Mouse (Mus musculus) neural tube, embryonic 12.5 days (tissue): ENCODE data around the gene Mtmr2. TPM values are rescaled to one million over a fixed set of nuclear protein-coding genes. Genes with fewer than 3 reads are reported as not detected.

Experiments used
- polyA plus RNA-seq: library from polyadenylated mRNA; unstranded; fragments of >200 nt; fragmentation: Nextera tagmentation; extraction: Ambion mirVana; gene quantifications from 2 replicates; pipeline ENCODE4 v1.2.1, GENCODE M21; 2016

Gene Mtmr2
- polyA plus RNA-seq, 1 experiment from 2014 or later = 70.2 TPM

Other genes with a start within 250 kb of the Mtmr2 start
- 48.5 and 54.2 TPM in 2 replicates for gene Cep57, start 78.7 kb downstream of the Mtmr2 start, polyA plus RNA-seq
- 32.5 and 34.5 TPM in 2 replicates for gene Fam76b, start 79.3 kb downstream of the Mtmr2 start, polyA plus RNA-seq